Mouse (Mus musculus) hindbrain, postnatal 0 days (tissue): ENCODE data around the gene Tap2. TPM values are rescaled to one million over a fixed set of nuclear protein-coding genes. Genes with fewer than 3 reads are reported as not detected.

Source experiments
- ATAC-seq: fragments of 200-750 bp; cut with Nextera tagmentation; 2 replicates; pipeline ENCODE4 v1.8.0; 2017; ENCODE audit warnings: mild to moderate bottlenecking, moderate TSS enrichment, moderate library complexity
- DNase-seq: peaks from one replicate; pipeline ENCODE4 v3.0.0-alpha.2; 2015; ENCODE audit warnings: low spot score
- H3K27ac ChIP-seq: fragments of 300-500 bp; sonication (generic); 2 replicates; pipeline ENCODE4 v1.5.1; 2014; ENCODE audit warnings: mild to moderate bottlenecking
- H3K27me3 ChIP-seq: fragments of 300-500 bp; sonication (generic); 2 replicates; pipeline ENCODE4 v1.6.1; 2014; ENCODE audit warnings: low read length, mixed read lengths; ENCODE audit not compliant: insufficient read depth
- H3K36me3 ChIP-seq: fragments of 300-500 bp; sonication (generic); 2 replicates; pipeline ENCODE4 v1.6.1; 2014; ENCODE audit warnings: low read length, mixed read lengths; ENCODE audit not compliant: insufficient read depth
- H3K4me1 ChIP-seq: fragments of 300-500 bp; sonication (generic); 2 replicates; pipeline ENCODE4 v1.6.1; 2014; ENCODE audit warnings: antibody characterized with exemption, low read length, mixed read lengths; ENCODE audit not compliant: insufficient read depth
- H3K4me2 ChIP-seq: fragments of 300-500 bp; sonication (generic); 2 replicates; pipeline ENCODE4 v1.6.1; 2014; ENCODE audit warnings: low read depth, mild to moderate bottlenecking, low read length, moderate library complexity, mixed read lengths
- H3K4me3 ChIP-seq: fragments of 300-500 bp; sonication (generic); 2 replicates; pipeline ENCODE4 v1.5.1; 2014; ENCODE audit warnings: low read length
- H3K9ac ChIP-seq: fragments of 300-500 bp; sonication (generic); replicated peaks from 2 replicates; pipeline ENCODE4 v1.6.1; 2014; ENCODE audit warnings: mild to moderate bottlenecking, low read length, moderate library complexity, mixed read lengths
- H3K9me3 ChIP-seq: fragments of 300-500 bp; sonication (generic); 2 replicates; pipeline ENCODE4 v1.6.1; 2016; ENCODE audit warnings: low read length, mixed read lengths
- CTCF ChIP-seq: IDR thresholded peaks from 2 replicates; pipeline ENCODE4 v1.5.1; 2016; ENCODE audit warnings: antibody characterized with exemption, control low read depth, low read depth
- WGBS: fragments of 180-500 bp; shearing (Covaris S2); extraction: QIAGEN DNeasy Blood & Tissue Kit; methylation state at CpG from one replicate; pipeline ENCODE4 v1.1.7; 2014; 5-methylcytosine and 5-hydroxymethylcytosine counted together
- polyA plus RNA-seq: library from polyadenylated mRNA; unstranded; fragments of >200 nt; fragmentation: Nextera tagmentation; extraction: Ambion mirVana; gene quantifications from 2 replicates; pipeline ENCODE4 v1.2.1, GENCODE M21; 2015
- total RNA-seq: library from RNA; depleted of rRNA; stranded (reverse); fragments of >200 nt; gene quantifications from 2 replicates; pipeline ENCODE4 v1.2.3, GENCODE M21; 2014

Tap2 gene
- total and polyA plus RNA-seq, 2 experiments from 2014 or later = 0.89 to 6.5 TPM

DNA sequence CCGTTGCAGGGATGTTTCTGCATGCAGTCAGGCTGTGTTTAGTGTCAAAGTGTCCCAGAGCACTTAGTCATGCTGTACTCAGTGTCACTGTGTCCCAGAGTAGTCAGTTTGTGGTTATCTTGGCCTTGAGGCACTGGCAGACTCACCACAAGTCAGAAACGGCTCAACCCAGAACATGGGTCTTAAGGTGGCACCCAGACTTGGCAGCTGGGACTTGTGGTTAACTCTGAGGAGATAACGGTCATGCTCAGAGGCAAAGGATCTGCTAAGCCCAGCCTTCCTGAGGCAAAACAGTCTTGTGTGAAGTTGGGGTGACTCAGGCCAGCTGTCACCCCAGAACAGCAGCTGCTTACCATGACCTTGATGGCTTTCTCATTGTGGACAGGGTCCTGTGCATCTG lies 7.3 kb downstream of the Tap2 start:
- no peaks in the 10 kb centered on the region for H3K36me3 ChIP-seq
- no peak overlapping the region for H3K27ac ChIP-seq
- ATAC-seq (no peak), DNase-seq (no peak)
- no peak overlapping the region for H3K4me2 ChIP-seq
- H3K4me1 ChIP-seq = no peaks in the 10 kb centered on the region
- 65% methylated on average over 3 of the region's 3 CpGs for WGBS
- H3K9ac ChIP-seq = no peak overlapping the region
- H3K27me3 ChIP-seq = peaks cover 10% of the 10 kb centered on the region
- no peak for TF ChIP-seq CTCF
- H3K9me3 ChIP-seq = no peaks in the 10 kb centered on the region
- no peak overlapping the region for H3K4me3 ChIP-seq

DNA sequence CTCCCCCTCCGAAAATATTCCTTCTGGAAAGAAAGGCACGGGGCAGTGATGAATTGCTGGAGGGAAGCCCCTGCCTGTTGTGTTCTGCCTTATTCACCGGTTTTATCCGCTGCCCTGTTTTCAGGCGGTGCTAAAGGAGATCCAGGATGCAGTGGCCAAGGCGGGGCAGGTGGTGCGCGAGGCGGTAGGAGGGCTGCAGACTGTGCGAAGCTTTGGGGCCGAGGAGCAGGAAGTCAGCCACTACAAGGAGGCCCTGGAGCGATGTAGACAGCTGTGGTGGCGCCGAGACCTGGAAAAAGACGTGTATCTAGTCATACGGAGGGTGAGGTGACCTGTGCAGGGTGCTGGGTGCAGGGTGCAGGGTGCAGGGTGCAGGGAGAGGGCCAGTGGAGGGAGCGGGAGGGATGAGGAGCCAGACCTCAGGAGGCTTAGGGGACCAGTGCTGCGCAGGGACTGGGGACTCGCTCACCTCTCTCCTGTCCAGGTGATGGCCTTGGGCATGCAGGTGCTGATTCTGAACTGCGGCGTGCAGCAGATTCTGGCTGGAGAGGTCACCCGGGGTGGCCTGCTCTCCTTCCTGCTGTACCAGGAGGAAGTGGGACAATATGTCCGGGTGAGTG lies 8.5 kb downstream of the Tap2 start:
- Histone ChIP-seq H3K4me2 (no peak overlapping the region), H3K4me3 (no peak overlapping the region), H3K27me3 (peaks cover 9% of the 10 kb centered on the region), H3K27ac (no peak overlapping the region), H3K36me3 (no peaks in the 10 kb centered on the region), H3K4me1 (no peaks in the 10 kb centered on the region), H3K9ac (no peak overlapping the region), H3K9me3 (no peaks in the 10 kb centered on the region)
- no peak for ATAC-seq
- WGBS = 20% methylated on average over 23 of the region's 23 CpGs
- no peak for TF ChIP-seq CTCF
- no peak for DNase-seq

DNA sequence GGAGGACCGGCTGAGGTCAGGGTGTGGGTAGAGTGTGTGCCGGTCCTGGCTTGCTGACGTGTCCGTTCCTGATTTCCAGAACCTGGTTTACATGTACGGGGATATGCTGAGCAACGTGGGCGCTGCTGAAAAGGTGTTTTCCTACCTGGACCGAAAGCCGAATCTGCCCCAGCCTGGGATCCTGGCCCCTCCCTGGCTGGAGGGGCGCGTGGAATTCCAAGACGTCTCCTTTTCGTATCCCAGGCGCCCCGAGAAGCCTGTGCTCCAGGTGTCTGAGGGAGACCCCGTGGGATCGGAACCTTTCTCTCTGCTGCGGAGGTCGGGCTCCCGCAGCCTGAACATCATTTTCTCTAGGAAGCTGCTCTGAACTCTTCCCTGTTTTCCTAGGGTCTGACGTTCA lies 10.6 kb downstream of the Tap2 start:
- Histone ChIP-seq H3K36me3 (no peaks in the 10 kb centered on the region), H3K4me1 (no peaks in the 10 kb centered on the region), H3K4me2 (0 out of 2 replicates have a peak overlapping the region, but pooled peaks have one; percentile 5), H3K4me3 (no peak overlapping the region; the same call in 1 of the 2 replicates), H3K27ac (no peak overlapping the region), H3K27me3 (peaks cover 9% of the 10 kb centered on the region), H3K9ac (no peak overlapping the region), H3K9me3 (no peaks in the 10 kb centered on the region)
- DNase-seq (no peak), ATAC-seq (no peak)
- 41% methylated on average over 21 of the region's 21 CpGs for WGBS
- TF ChIP-seq CTCF = no peak

DNA sequence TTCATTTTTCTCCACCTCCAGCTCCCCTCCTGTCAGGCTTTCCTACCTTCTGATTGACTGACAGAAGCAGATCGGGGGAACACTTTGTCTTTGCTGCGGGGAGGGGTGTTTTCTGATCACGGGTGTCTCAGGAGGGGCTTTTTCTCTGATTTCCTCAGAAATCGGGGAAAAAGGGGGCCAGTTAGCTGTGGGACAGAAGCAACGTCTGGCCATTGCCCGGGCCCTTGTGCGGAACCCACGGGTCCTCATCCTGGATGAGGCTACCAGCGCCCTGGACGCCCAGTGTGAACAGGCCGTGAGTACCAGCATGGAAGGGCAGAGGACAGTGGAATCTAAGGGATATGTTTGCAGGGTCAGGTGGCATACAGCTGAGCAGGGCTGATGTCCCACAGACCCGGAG lies 11.8 kb downstream of the Tap2 start:
- WGBS = 86% methylated on average over 12 of the region's 12 CpGs
- H3K27me3 ChIP-seq = peaks cover 9% of the 10 kb centered on the region

DNA sequence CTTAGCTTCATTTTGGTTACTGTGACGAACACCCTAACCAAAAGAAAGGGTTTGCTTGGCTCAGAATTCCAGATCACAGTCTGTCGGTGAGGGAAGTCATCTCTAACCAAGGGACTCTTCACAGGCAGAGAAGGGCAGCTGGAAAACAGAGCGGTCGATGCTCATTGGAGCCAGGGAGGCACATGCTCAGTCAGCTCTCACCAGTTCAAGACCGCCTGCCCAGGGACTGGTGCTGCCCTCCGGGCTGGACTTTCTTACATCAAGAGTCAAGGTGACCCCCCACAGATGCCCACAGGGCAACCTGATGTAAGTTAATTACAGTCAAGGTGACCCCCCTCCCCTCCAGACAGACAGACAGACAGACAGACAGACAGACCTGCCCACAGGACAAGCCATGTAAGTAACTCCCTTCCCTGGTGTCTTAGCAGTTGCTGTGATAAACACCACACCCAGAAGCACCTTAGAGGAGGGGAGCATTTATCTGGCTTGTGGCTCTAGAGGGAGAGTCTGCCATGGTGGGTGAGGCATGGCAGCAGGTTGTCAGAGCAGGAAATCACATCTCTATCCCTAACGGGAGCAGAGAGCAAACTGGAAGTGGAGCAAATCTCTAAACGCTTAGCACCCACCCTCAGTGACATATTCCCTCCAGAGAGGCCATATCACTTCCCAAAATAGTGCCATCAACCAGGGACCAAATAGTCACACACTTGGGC lies 14.0 kb downstream of the Tap2 start:
- DNase-seq = no peak
- 90% methylated on average over 8 of the region's 8 CpGs for WGBS
- Histone ChIP-seq H3K36me3 (no peaks in the 10 kb centered on the region), H3K4me1 (no peaks in the 10 kb centered on the region), H3K9me3 (no peaks in the 10 kb centered on the region), H3K4me3 (no peak overlapping the region), H3K27ac (no peak overlapping the region), H3K27me3 (peaks cover 9% of the 10 kb centered on the region), H3K9ac (no peak overlapping the region), H3K4me2 (no peak overlapping the region)
- TF ChIP-seq CTCF = no peak
- ATAC-seq = no peak

More for the DNA sequence above, 11.8 kb downstream of the Tap2 start:
- Histone ChIP-seq H3K9me3 (no peaks in the 10 kb centered on the region), H3K36me3 (no peaks in the 10 kb centered on the region), H3K4me2 (no peak overlapping the region), H3K4me1 (no peaks in the 10 kb centered on the region), H3K4me3 (no peak overlapping the region), H3K9ac (no peak overlapping the region), H3K27ac (no peak overlapping the region)
- ATAC-seq (no peak), DNase-seq (no peak)
- no peak for TF ChIP-seq CTCF

DNA sequence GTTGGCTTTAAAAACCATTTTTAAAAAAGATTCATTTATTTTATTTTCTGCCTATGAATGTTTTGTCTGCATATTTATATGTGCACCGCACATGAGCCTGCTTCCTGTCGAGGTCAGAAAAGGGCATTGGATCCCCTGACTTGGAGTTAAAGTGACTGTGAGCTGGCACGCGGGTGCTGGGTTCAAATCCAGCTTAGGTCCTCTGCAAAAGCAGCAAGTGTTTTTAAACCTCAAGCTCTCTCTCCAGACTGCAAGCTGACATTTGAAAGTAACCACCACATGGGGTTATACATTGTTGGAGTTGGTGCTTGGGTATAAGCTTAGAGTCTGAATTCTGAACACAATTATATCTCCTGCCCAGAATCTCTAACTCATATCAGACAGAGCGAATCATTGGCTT lies 14.7 kb downstream of the Tap2 start:
- Histone ChIP-seq H3K36me3 (no peaks in the 10 kb centered on the region), H3K4me1 (no peaks in the 10 kb centered on the region), H3K4me3 (no peak overlapping the region), H3K9me3 (no peaks in the 10 kb centered on the region), H3K27ac (no peak overlapping the region), H3K27me3 (peaks cover 4% of the 10 kb centered on the region), H3K4me2 (no peak overlapping the region), H3K9ac (no peak overlapping the region)
- TF ChIP-seq CTCF = no peak
- 86% methylated on average over 5 of the region's 5 CpGs for WGBS
- DNase-seq (no peak), ATAC-seq (no peak)

DNA sequence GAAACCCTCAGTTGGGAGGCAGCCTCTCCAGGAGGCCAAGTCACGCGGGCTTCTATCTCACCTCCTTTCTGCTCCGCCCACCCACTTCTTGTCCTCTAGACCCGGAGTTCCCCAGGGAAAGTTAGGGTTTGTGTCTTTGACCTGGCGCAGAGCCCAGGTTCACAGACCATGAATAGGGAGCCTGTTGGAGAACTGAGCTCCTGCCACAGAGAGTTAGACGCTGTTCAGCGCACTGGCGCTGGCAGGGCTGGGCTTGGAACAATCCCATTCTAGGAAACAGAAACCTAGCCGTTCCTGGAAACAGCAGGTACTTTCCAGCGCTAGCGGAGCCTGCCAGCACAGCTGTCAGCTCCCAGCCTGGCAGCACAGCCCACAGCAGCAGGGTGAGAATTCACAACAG lies 15.3 kb downstream of the Tap2 start:
- Histone ChIP-seq H3K9ac (no peak overlapping the region), H3K4me2 (no peak overlapping the region), H3K27ac (no peak overlapping the region), H3K9me3 (no peaks in the 10 kb centered on the region), H3K4me3 (no peak overlapping the region), H3K36me3 (no peaks in the 10 kb centered on the region), H3K27me3 (peaks cover 4% of the 10 kb centered on the region), H3K4me1 (no peaks in the 10 kb centered on the region)
- WGBS = 53% methylated on average over 11 of the region's 11 CpGs
- DNase-seq (peak; percentile 45), ATAC-seq (peak; percentile 59; the same call in 1 of the 2 replicates)
- TF ChIP-seq CTCF = no peak
